In the genomic region with DNA sequence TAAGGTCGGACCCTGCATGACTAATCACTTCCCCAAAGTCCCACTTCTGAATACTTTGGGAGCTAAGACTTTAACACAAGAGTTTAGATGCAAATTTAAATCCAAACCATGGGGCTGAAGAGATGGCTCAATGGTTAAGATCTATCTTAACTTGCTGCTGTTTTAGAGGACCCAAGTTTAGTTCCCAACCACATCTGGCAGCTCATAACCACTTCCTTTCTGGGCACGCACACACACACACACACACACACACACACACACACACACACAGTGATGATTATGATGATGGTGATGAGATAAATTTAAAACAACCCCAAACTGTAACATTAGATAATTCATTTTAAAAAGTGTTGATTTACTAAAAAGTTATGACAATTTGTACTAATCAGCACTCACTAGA, we compare ENCODE assay signal across 19 mouse cellular contexts. TPM values are rescaled to one million over a fixed set of nuclear protein-coding genes. Genes with fewer than 3 reads are reported as not detected.
DNase-seq lines count a peak whose midpoint lies in the region; ATAC-seq lines count a peak whose summit lies in the region.
"Had no signal": no experiment of that assay in that cellular context is flagged by ENCODE, and none has a peak within 500 bp of the region (broad histone marks: within the 10 kb centered on the region; RNA-seq: fewer than 3 reads in every experiment).

No protein-coding gene starts in this region.

- no peaks in the 10 kb centered on the region for H3K27me3 ChIP-seq in kidney, embryonic 15.5 days
- H3K27me3 ChIP-seq: embryonic facial prominence, embryonic 12.5 days; forebrain, embryonic 15.5 days; hindbrain, embryonic 12.5 days had no signal

- WGBS in kidney, embryonic 15.5 days: 84% methylated on average over 2 of the region's 2 CpGs

- H3K4me3 ChIP-seq in kidney, embryonic 15.5 days (replicated peaks): no peak overlapping the region
- H3K4me3 ChIP-seq: embryonic facial prominence, embryonic 12.5 days; forebrain, embryonic 15.5 days; heart, embryonic 10.5 days; hindbrain, embryonic 12.5 days had no signal

- no peak overlapping the region for H3K4me2 ChIP-seq in kidney, embryonic 15.5 days
- H3K4me2 ChIP-seq: embryonic facial prominence, embryonic 12.5 days; forebrain, embryonic 15.5 days; hindbrain, embryonic 12.5 days had no signal

- no peak overlapping the region for H3K9ac ChIP-seq in kidney, embryonic 15.5 days
- H3K9ac ChIP-seq: embryonic facial prominence, embryonic 12.5 days; forebrain, embryonic 15.5 days; hindbrain, embryonic 12.5 days had no signal

- intact Hi-C loops in gastrocnemius, postnatal 14 days (cut with DNase I; ENCODE audit: low total_unique reads): no loop called here

- H3K27ac ChIP-seq in kidney, embryonic 15.5 days: no peak overlapping the region
- H3K27ac ChIP-seq: embryonic facial prominence, embryonic 12.5 days; forebrain, embryonic 15.5 days; heart, embryonic 10.5 days; hindbrain, embryonic 12.5 days had no signal

- no peaks in the 10 kb centered on the region for H3K36me3 ChIP-seq in kidney, embryonic 15.5 days
- H3K36me3 ChIP-seq: embryonic facial prominence, embryonic 12.5 days; forebrain, embryonic 15.5 days; heart, embryonic 10.5 days; hindbrain, embryonic 12.5 days had no signal

- H3K9me3 ChIP-seq in kidney, embryonic 15.5 days (replicated peaks): no peaks in the 10 kb centered on the region
- H3K9me3 ChIP-seq: embryonic facial prominence, embryonic 12.5 days; forebrain, embryonic 15.5 days; heart, embryonic 10.5 days; hindbrain, embryonic 12.5 days had no signal

- no peak for ATAC-seq in kidney, embryonic 15.5 days (replicated peaks; ENCODE audit: low FRiP score)
- ATAC-seq: forebrain, embryonic 15.5 days; hindbrain, embryonic 16.5 days had no signal

- peak; percentile 54 for DNase-seq in thymus, postnatal 0 days (ENCODE audit: low spot score)
- DNase-seq in thymus, postnatal 10 days (ENCODE audit: low spot score in 2 of 2): no peak
- DNase-seq in CD8-positive naive resting alpha-beta T cell, adult 2 months (ENCODE audit: low read depth in 2 of 2, low spot score in 2 of 2): peak; percentile 49 to 53
- DNase-seq in induced T-regulatory cell, adult 2 months (ENCODE audit: low read depth): peak; percentile 64
- DNase-seq in gastrocnemius, postnatal 14 days: no peak
- no peak for DNase-seq in B cell, adult 2 months
- DNase-seq: adrenal gland, postnatal 10 days; cerebellum, adult 11 months; cerebellum, adult 8-10 months; cerebellum, postnatal 14 days; heart, adult 18-20 months; heart, postnatal 10 days; heart, postnatal 4 days had no signal

- peaks cover 6% of the 10 kb centered on the region; the same call in 1 of the 2 replicates for H3K4me1 ChIP-seq in kidney, embryonic 15.5 days
- H3K4me1 ChIP-seq: embryonic facial prominence, embryonic 12.5 days; forebrain, embryonic 15.5 days; heart, embryonic 10.5 days; hindbrain, embryonic 12.5 days had no signal

RNA-seq across cellular contexts. Expression of a gene that starts 13.4 kb away (rescaled TPM):
- 0.10 TPM in 2 replicates for polyA plus RNA-seq in thymus, postnatal 0 days (2015; fragmentation: Nextera tagmentation; extraction: Ambion mirVana)
- under 1 TPM; 0.31 to 0.94 TPM for total RNA-seq in gastrocnemius, postnatal 14 days (2021)
- 0.25 and 0.32 TPM in 2 replicates for polyA plus RNA-seq in kidney, embryonic 15.5 days (2015; fragmentation: Nextera tagmentation; extraction: Ambion mirVana)
- polyA plus RNA-seq: embryonic facial prominence, embryonic 12.5 days; forebrain, embryonic 15.5 days; hindbrain, embryonic 16.5 days had no signal

Comparison
In these comparisons a context has a peak if more than half of its experiments do, and no peak if none do; other contexts are left out.
1. DNase-seq: peak in thymus, postnatal 0 days (single experiment), CD8-positive naive resting alpha-beta T cell, adult 2 months (2 of 2) and induced T-regulatory cell, adult 2 months (single experiment); none in thymus, postnatal 10 days (0 of 2), gastrocnemius, postnatal 14 days (single experiment) and B cell, adult 2 months (0 of 2).